Mouse (Mus musculus) hindbrain, embryonic 12.5 days (tissue): ENCODE data around the gene Mamdc4. TPM values are rescaled to one million over a fixed set of nuclear protein-coding genes. Genes with fewer than 3 reads are reported as not detected.
A peak's percentile ranks its signal among the peaks of the same experiment; 100 is the strongest.
"Not testable (repeated sequence)": the region's sequence is repeated elsewhere in the genome, so short reads cannot be mapped to it uniquely, and the experiment has no call there.

ENCODE experiments used
- ATAC-seq: fragments of 200-750 bp; cut with Nextera tagmentation; 2 replicates; pipeline ENCODE4 v1.8.0; 2017; ENCODE audit warnings: moderate TSS enrichment; ENCODE audit not compliant: low FRiP score
- H3K27ac ChIP-seq: fragments of 300-500 bp; sonication (generic); 2 replicates; pipeline ENCODE4 v1.5.1; 2016; ENCODE audit warnings: mild to moderate bottlenecking
- H3K27me3 ChIP-seq: fragments of 300-500 bp; sonication (generic); 2 replicates; pipeline ENCODE4 v1.6.1; 2016; ENCODE audit warnings: mild to moderate bottlenecking
- H3K36me3 ChIP-seq: fragments of 300-500 bp; sonication (generic); 2 replicates; pipeline ENCODE4 v1.6.1; 2016; ENCODE audit warnings: mild to moderate bottlenecking
- H3K4me1 ChIP-seq: fragments of 300-500 bp; sonication (generic); 2 replicates; pipeline ENCODE4 v1.6.1; 2016
- H3K4me2 ChIP-seq: fragments of 300-500 bp; sonication (generic); replicated peaks from 2 replicates; pipeline ENCODE4 v1.6.1; 2016; ENCODE audit warnings: mild to moderate bottlenecking
- H3K4me3 ChIP-seq: fragments of 300-500 bp; sonication (generic); 2 replicates; pipeline ENCODE4 v1.5.1; 2016; ENCODE audit warnings: mild to moderate bottlenecking
- H3K9ac ChIP-seq: fragments of 300-500 bp; sonication (generic); 2 replicates; pipeline ENCODE4 v1.6.1; 2016; ENCODE audit warnings: mild to moderate bottlenecking, moderate library complexity
- H3K9me3 ChIP-seq: fragments of 300-500 bp; sonication (generic); replicated peaks from 2 replicates; pipeline ENCODE4 v1.6.1; 2016; ENCODE audit warnings: mild to moderate bottlenecking
- whole genome bisulfite sequencing: fragments of 180-500 bp; shearing (Covaris S2); methylation state at CpG from one replicate; pipeline ENCODE4 v1.1.7; 2016; 5-methylcytosine and 5-hydroxymethylcytosine counted together
- polyA plus RNA-seq: library from polyadenylated mRNA; unstranded; fragments of >200 nt; fragmentation: Nextera tagmentation; extraction: Ambion mirVana; gene quantifications from 2 replicates; pipeline ENCODE4 v1.2.1, GENCODE M21; 2016

The Mamdc4 gene
- polyA plus RNA-seq, 1 experiment from 2014 or later = 4.7 TPM

DNA sequence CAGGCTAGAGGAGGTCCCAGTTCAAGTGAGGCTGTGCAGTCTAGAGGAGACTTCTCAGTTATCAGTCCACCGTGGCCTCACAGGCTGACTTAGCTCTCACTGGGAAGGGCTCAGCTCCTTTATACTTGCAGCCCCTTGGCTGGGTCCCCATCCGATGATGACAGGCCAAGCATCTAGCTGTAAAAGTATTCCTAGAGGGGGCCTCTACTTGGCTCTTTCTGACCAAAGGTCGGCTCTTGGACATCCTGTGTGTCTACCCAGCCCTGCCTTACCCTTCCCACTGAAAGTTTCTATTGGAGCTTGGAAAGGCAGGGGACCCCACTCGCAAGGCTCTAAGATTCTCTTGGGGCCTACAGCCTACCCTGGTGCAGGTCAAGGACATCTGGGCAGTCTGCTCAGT, 3.4 kb downstream of the Mamdc4 start:
- Histone ChIP-seq H3K4me1 (peaks cover 25% of the 10 kb centered on the region), H3K9ac (no peak overlapping the region)

GRCm38 (mm10) chr2:25569323-25569722, 5.3 kb downstream of the Mamdc4 start:
- WGBS = 98% methylated on average over 3 of the region's 3 CpGs
- H3K4me3 ChIP-seq = no peak overlapping the region

More for the DNA sequence above, 3.4 kb downstream of the Mamdc4 start:
- ATAC-seq = no peak
- no peak overlapping the region for H3K4me2 ChIP-seq
- WGBS = 94% methylated on average over 4 of the region's 4 CpGs
- peaks cover 6% of the 10 kb centered on the region for H3K27me3 ChIP-seq
- H3K36me3 ChIP-seq = peaks cover 55% of the 10 kb centered on the region
- no peak overlapping the region for H3K4me3 ChIP-seq
- H3K9me3 ChIP-seq = no peaks in the 10 kb centered on the region
- H3K27ac ChIP-seq = no peak overlapping the region

GRCm38 (mm10) chr2:25568473-25569019, 6.1 kb downstream of the Mamdc4 start:
- ATAC-seq = no peak
- Histone ChIP-seq H3K27ac (no peak overlapping the region), H3K4me2 (no peak overlapping the region), H3K9ac (no peak overlapping the region), H3K9me3 (no peaks in the 10 kb centered on the region), H3K36me3 (peaks cover 81% of the 10 kb centered on the region), H3K4me3 (no peak overlapping the region), H3K4me1 (peaks cover 10% of the 10 kb centered on the region), H3K27me3 (no peaks in the 10 kb centered on the region)
- WGBS = 97% methylated on average over 6 of the region's 6 CpGs

More at GRCm38 (mm10) chr2:25569323-25569722, 5.3 kb downstream of the Mamdc4 start:
- Histone ChIP-seq H3K9me3 (no peaks in the 10 kb centered on the region), H3K4me2 (no peak overlapping the region), H3K27me3 (no peaks in the 10 kb centered on the region), H3K27ac (no peak overlapping the region), H3K9ac (no peak overlapping the region), H3K36me3 (peaks cover 73% of the 10 kb centered on the region), H3K4me1 (peaks cover 17% of the 10 kb centered on the region)
- ATAC-seq = no peak

- ATAC-seq = no peak
- no peak overlapping the region for H3K4me3 ChIP-seq
- 83% methylated on average over 6 of the region's 6 CpGs for WGBS
- no peaks in the 10 kb centered on the region for H3K9me3 ChIP-seq
- no peak overlapping the region for H3K4me2 ChIP-seq
- no peaks in the 10 kb centered on the region for H3K27me3 ChIP-seq
- H3K27ac ChIP-seq = no peak overlapping the region
- H3K36me3 ChIP-seq = peaks cover 87% of the 10 kb centered on the region
- no peaks in the 10 kb centered on the region for H3K4me1 ChIP-seq
- H3K9ac ChIP-seq = no peak overlapping the region
Observed at GRCm38 (mm10) chr2:25566558-25566957, 8.1 kb downstream of the Mamdc4 start.

DNA sequence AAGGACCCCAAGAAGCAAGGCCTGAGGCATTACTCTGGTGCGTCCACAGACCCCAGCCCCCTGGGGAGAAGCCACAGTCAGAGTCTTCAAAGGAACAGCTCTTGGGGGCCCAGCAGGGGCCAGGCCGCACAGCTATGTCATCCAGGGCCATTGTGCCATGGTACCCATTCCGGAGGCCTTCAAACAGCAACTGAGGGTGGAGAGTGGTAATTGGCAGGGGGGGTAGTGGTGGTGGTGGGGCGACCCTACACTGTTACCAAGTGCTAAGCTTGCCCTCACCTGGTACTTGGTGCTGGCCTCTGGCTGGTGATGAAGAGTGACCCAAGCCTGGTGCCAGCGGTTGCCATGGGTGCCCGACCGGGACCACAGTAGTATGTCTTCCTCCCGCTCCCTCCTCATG, 8.9 kb downstream of the Mamdc4 start:
- Histone ChIP-seq H3K27me3 (no peaks in the 10 kb centered on the region), H3K9me3 (no peaks in the 10 kb centered on the region), H3K27ac (no peak overlapping the region), H3K4me3 (no peak overlapping the region), H3K9ac (no peak overlapping the region), H3K4me2 (no peak overlapping the region), H3K4me1 (no peaks in the 10 kb centered on the region), H3K36me3 (peaks cover 89% of the 10 kb centered on the region)
- whole genome bisulfite sequencing = 91% methylated on average over 8 of the region's 8 CpGs
- no peak for ATAC-seq

DNA sequence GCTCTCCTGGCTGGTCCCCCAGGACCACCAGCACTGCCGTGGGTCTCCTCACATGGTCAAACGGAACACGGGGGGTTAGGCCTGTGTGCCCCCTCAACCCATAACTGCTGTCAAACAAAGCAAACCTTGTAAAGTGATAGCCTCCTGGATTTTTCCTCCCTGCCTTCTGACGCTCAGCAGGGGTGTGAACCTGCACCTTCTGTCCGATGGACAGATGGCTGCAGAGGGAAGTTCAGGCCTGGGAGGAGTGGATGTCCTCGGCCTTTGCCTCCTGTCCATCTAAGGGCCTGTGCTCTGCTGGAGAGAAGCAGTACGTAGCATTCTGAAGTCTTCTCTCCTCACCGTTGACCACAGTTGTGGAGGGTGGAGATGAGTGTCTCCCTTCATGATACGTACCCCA, 12.7 kb downstream of the Mamdc4 start:
- no peak for ATAC-seq
- Histone ChIP-seq H3K36me3 (peaks cover 63% of the 10 kb centered on the region), H3K4me1 (peaks cover 15% of the 10 kb centered on the region), H3K27ac (no peak overlapping the region), H3K4me3 (no peak overlapping the region), H3K9ac (no peak overlapping the region), H3K9me3 (no peaks in the 10 kb centered on the region), H3K4me2 (no peak overlapping the region), H3K27me3 (no peaks in the 10 kb centered on the region)
- WGBS = 77% methylated on average over 9 of the region's 9 CpGs

DNA sequence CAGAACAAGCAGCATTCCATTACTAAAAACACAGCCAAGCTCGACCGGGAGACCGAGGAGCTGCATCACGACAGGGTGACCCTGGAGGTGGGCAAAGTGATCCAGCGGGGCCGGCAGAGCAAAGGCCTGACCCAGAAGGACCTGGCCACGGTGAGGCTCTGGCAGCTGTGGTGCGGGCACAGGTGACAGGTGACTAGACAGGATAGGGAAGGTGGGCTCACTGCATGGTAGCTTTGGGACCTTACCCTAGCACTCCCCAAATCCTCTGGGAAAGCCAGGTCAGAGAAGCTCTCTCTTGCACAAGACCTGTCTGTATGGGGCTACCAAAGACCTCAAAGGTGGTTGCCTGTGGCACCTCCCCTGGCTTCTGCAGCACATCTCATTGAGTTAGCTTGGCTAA, 14.1 kb downstream of the Mamdc4 start:
- no peak overlapping the region for H3K9ac ChIP-seq
- H3K27me3 ChIP-seq = no peaks in the 10 kb centered on the region
- 93% methylated on average over 8 of the region's 8 CpGs for WGBS
- peaks cover 19% of the 10 kb centered on the region for H3K4me1 ChIP-seq
- no peak overlapping the region for H3K4me2 ChIP-seq
- ATAC-seq = no peak
- H3K36me3 ChIP-seq = peaks cover 56% of the 10 kb centered on the region
- no peak overlapping the region for H3K27ac ChIP-seq
- H3K4me3 ChIP-seq = no peak overlapping the region
- no peaks in the 10 kb centered on the region for H3K9me3 ChIP-seq

DNA sequence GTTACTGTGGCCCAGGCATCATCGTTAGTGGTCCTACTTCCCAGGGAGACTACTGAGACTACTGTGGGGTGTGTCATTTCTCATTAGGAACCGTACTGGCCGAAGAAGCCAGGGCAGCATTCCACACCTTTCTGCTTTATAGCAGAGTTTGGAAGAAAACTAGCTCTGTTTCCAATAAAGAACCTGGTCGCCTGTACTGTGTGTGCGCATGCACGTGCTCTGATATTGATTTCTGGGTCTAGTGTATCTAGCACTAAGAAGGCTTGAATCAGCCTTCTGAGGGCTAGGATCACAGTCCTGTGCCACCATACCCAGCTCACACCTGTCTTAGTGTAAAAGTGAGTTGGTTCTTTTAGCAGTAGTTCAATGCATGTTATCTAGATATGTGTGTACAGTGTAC, 15.9 kb downstream of the Mamdc4 start:
- H3K27ac ChIP-seq = no peak overlapping the region
- H3K27me3 ChIP-seq = no peaks in the 10 kb centered on the region
- 75% methylated on average over 6 of the region's 6 CpGs for WGBS
- peak overlapping the region; percentile 81 for H3K4me3 ChIP-seq
- peak overlapping the region; percentile 94 for H3K9ac ChIP-seq
- ATAC-seq = no peak
- peaks cover 19% of the 10 kb centered on the region for H3K4me1 ChIP-seq
- no peaks in the 10 kb centered on the region for H3K9me3 ChIP-seq
- peak overlapping the region; percentile 81 for H3K4me2 ChIP-seq
- peaks cover 38% of the 10 kb centered on the region for H3K36me3 ChIP-seq

- Histone ChIP-seq H3K4me2 (peak overlapping the region; percentile 81), H3K4me3 (peak overlapping the region; percentile 81), H3K27ac (peak overlapping the region; percentile 82), H3K27me3 (no peaks in the 10 kb centered on the region), H3K36me3 (peaks cover 30% of the 10 kb centered on the region), H3K9me3 (no peaks in the 10 kb centered on the region), H3K4me1 (peaks cover 19% of the 10 kb centered on the region), H3K9ac (peak overlapping the region; percentile 94)
- ATAC-seq = no peak; the same call in none of the 2 replicates
- WGBS = under 1% methylated on average over 24 of the region's 24 CpGs
Observed at GRCm38 (mm10) chr2:25557964-25558360, 16.7 kb downstream of the Mamdc4 start.

DNA sequence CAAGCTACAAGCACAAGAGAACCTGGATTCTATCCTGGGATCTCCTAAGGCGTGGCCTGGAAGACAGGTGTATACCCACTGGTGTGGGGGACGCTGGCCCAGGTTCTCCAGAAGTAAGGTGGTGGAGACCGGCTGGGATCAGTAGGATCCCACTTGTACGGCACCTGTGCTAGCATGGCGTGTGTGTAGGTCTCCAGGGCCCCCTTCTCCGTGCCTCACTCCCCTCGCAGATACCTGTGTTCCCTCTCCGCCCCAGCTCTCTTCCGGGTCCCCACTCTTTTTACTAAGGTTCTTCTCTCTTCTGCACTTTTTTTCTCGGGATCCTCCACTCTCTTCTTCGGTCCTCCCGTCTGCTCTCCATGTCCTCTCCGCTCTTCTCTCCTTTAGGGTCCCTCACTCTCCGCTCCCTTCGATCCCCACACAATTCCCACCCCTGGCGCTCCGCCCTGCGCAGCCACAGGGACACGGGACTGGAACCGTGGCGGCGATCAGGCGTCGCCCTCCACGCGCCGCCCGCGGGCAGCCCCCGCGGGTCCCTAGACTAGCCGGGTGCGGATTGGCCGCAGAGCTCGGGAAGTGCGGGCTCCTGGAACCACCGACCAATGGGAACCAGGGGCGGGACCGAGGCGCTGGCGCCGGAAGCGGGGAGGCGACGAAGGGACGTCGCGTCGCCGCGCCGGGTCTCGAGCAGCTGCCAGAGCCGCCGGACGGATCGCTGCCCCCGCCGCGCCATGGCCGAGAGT, 17.3 kb downstream of the Mamdc4 start, which contains the start of gene Edf1:
TSS of gene Edf1 (plus strand) at position 627 of the 743 bp plus-strand sequence.
- under 1% methylated on average over 61 of the region's 61 CpGs for WGBS
- H3K4me3 ChIP-seq = peak within 1 kb of the TSS; percentile 81

DNA sequence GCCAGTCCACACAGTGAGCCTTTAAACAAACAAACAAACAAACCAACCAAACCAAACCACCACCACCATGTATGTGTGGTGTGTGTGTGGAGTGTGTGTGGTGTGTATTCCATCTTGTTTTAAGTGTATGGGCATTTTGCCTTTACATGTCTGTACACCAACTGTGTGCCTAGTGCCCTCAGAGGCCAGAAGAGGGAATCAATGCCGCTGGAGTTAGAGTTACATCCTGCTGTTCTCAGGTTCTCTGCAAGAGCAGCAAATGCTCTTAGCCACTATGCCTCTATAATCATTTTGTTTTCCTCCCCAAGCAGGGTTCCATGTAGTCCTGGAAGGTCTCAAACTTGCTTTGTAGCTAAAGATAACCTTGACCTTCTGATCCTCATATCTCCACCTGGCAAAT, 18.3 kb downstream of the Mamdc4 start:
- no peak overlapping the region for H3K27ac ChIP-seq
- no peak for ATAC-seq
- H3K36me3 ChIP-seq = peaks cover 13% of the 10 kb centered on the region
- no peaks in the 10 kb centered on the region for H3K9me3 ChIP-seq
- no peak overlapping the region for H3K4me3 ChIP-seq
- H3K4me1 ChIP-seq = peaks cover 19% of the 10 kb centered on the region
- peak overlapping the region; percentile 81 for H3K4me2 ChIP-seq
- H3K9ac ChIP-seq = no peak overlapping the region
- H3K27me3 ChIP-seq = no peaks in the 10 kb centered on the region
- WGBS = 57% methylated on average over 1 of the region's 1 CpGs

More for the DNA sequence above, 17.3 kb downstream of the Mamdc4 start, which contains the start of gene Edf1:
- ATAC-seq = peak; percentile 98
- Histone ChIP-seq H3K9me3 (no peaks in the 10 kb centered on the region), H3K27me3 (no peaks in the 10 kb centered on the region), H3K27ac (peak within 1 kb of the TSS; percentile 82), H3K36me3 (peaks cover 24% of the 10 kb centered on the region), H3K4me2 (peak within 1 kb of the TSS; percentile 81), H3K4me1 (peaks cover 19% of the 10 kb centered on the region), H3K9ac (peak within 1 kb of the TSS; percentile 94)

DNA sequence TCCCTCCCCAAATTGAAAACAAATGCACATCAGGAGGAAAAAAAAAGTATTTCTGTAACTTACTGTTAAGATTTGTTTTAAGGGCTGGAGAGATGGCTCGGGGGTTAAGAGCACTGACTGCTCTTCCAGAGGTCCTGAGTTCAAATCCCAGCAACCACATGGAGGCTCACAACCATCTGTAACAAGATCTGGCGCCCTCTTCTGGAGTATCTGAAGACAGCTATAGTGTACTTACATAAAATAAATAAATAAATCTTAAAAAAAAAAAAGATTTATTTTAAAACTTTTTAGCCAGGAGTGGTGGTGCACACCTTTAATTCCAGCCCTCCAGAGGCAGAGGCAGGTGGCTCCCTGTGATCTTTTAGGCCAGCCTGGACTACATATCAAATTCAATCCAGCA, 19.2 kb downstream of the Mamdc4 start:
- H3K4me3 ChIP-seq, H3K9me3 ChIP-seq, H3K27me3 ChIP-seq, ATAC-seq, H3K36me3 ChIP-seq, H3K27ac ChIP-seq, H3K9ac ChIP-seq, H3K4me2 ChIP-seq: not testable (repeated sequence)
- H3K4me1 ChIP-seq = peaks cover 19% of the 10 kb centered on the region
- WGBS = 49% methylated on average over 2 of the region's 2 CpGs
